In the genomic region with DNA sequence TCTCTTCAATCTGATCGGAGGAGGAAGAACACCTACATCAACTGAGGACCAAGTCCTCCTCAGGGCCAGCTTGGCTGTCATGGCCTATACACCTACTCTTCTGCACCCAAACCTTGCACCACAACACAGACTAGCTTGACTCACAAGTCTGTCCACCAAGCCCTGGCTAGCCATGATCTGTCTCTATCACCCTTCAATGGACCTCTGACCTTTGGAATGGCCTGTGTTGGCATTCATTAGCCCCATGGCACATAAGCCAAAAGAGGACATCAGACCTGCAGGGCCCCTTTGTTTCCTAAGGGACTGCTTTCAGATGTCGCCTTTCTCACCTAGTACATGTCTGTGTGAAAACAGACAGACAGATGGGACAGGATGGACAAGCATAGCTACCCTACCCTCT, we compare ENCODE assay signal across 8 mouse cellular contexts. TPM values are rescaled to one million over a fixed set of nuclear protein-coding genes. Genes with fewer than 3 reads are reported as not detected.
A peak's percentile ranks its signal among the peaks of the same experiment; 100 is the strongest.
DNase-seq lines count a peak whose midpoint lies in the region; ATAC-seq lines count a peak whose summit lies in the region.
"Had no signal": no experiment of that assay in that cellular context is flagged by ENCODE, and none has a peak within 500 bp of the region (broad histone marks: within the 10 kb centered on the region; RNA-seq: fewer than 3 reads in every experiment).

No protein-coding gene starts in this region.

- no peak overlapping the region for H3K4me2 ChIP-seq in neural tube, embryonic 11.5 days (ENCODE audit: low read depth)
- no peak overlapping the region for H3K4me2 ChIP-seq in hindbrain, embryonic 11.5 days (replicated peaks; ENCODE audit: low read depth, low read length)
- no peak overlapping the region for H3K4me2 ChIP-seq in limb, embryonic 15.5 days

- ATAC-seq in neural tube, embryonic 11.5 days (ENCODE audit: insufficient read depth, low FRiP score, low TSS enrichment): no peak
- ATAC-seq in hindbrain, embryonic 11.5 days (ENCODE audit: low FRiP score): no peak
- no peak for ATAC-seq in limb, embryonic 15.5 days (ENCODE audit: insufficient number of reproducible peaks, low FRiP score, low TSS enrichment, low read depth)

- peak overlapping the region; percentile 42 for H3K27ac ChIP-seq in neural tube, embryonic 11.5 days (ENCODE audit: low read depth, low read length)
- peak overlapping the region; percentile 51; the same call in 1 of the 2 replicates for H3K27ac ChIP-seq in hindbrain, embryonic 11.5 days (ENCODE audit: low read depth, low read length)
- H3K27ac ChIP-seq in limb, embryonic 15.5 days: peak overlapping the region; percentile 55; the same call in 1 of the 2 replicates

- H3K9ac ChIP-seq in neural tube, embryonic 11.5 days (ENCODE audit: low read length): no peak overlapping the region
- no peak overlapping the region; the same call in 1 of the 2 replicates for H3K9ac ChIP-seq in hindbrain, embryonic 11.5 days (ENCODE audit: low read depth, low read length)
- H3K9ac ChIP-seq in limb, embryonic 15.5 days: no peak overlapping the region

- DNase-seq in neural tube, embryonic 11.5 days (ENCODE audit: low spot score): no peak
- DNase-seq in neural tube, embryonic 10.5 days (ENCODE audit: extremely low spot score, low spot score): no peak
- DNase-seq in hindbrain, embryonic 11.5 days (ENCODE audit: low spot score): no peak
- DNase-seq in testis, postnatal 10 days (ENCODE audit: low spot score): no peak
- DNase-seq in layer of hippocampus, postnatal 10 days (ENCODE audit: low spot score in 2 of 2): no peak
- DNase-seq in cerebellum, postnatal 4 days (ENCODE audit: low spot score in 2 of 2): no peak
- DNase-seq: adrenal gland, adult 2 months had no signal

- H3K4me3 ChIP-seq in neural tube, embryonic 11.5 days (ENCODE audit: low read depth, low read length): no peak overlapping the region
- H3K4me3 ChIP-seq in hindbrain, embryonic 11.5 days (ENCODE audit: low read depth, low read length): no peak overlapping the region
- no peak overlapping the region for H3K4me3 ChIP-seq in limb, embryonic 15.5 days

- peaks cover 11% of the 10 kb centered on the region; the same call in 1 of the 2 replicates for H3K4me1 ChIP-seq in neural tube, embryonic 11.5 days (ENCODE audit: control insufficient read depth, insufficient read depth, low read length)
- no peaks in the 10 kb centered on the region for H3K4me1 ChIP-seq in hindbrain, embryonic 11.5 days (replicated peaks; ENCODE audit: control insufficient read depth, insufficient read depth, low read length)
- H3K4me1 ChIP-seq in limb, embryonic 15.5 days: peaks cover 23% of the 10 kb centered on the region

- no peaks in the 10 kb centered on the region for H3K27me3 ChIP-seq in neural tube, embryonic 11.5 days (ENCODE audit: control insufficient read depth, insufficient read depth, low read length)
- no peaks in the 10 kb centered on the region for H3K27me3 ChIP-seq in hindbrain, embryonic 11.5 days (ENCODE audit: control insufficient read depth, insufficient read depth, low read length)
- H3K27me3 ChIP-seq in limb, embryonic 15.5 days: no peaks in the 10 kb centered on the region

- H3K36me3 ChIP-seq in neural tube, embryonic 11.5 days (ENCODE audit: control insufficient read depth, insufficient read depth, low read length): peaks cover 2% of the 10 kb centered on the region; the same call in 1 of the 2 replicates
- H3K36me3 ChIP-seq in hindbrain, embryonic 11.5 days (ENCODE audit: control insufficient read depth, insufficient read depth, low read length): no peaks in the 10 kb centered on the region
- H3K36me3 ChIP-seq in limb, embryonic 15.5 days: peaks cover 18% of the 10 kb centered on the region

- 92% methylated on average over 2 of the region's 2 CpGs for WGBS in neural tube, embryonic 11.5 days
- 97% methylated on average over 2 of the region's 2 CpGs for WGBS in hindbrain, embryonic 11.5 days
- WGBS in limb, embryonic 15.5 days: 94% methylated on average over 2 of the region's 2 CpGs

- no peaks in the 10 kb centered on the region for H3K9me3 ChIP-seq in neural tube, embryonic 11.5 days (ENCODE audit: control insufficient read depth, low read length)
- no peaks in the 10 kb centered on the region for H3K9me3 ChIP-seq in hindbrain, embryonic 11.5 days (ENCODE audit: control insufficient read depth, low read length)
- no peaks in the 10 kb centered on the region for H3K9me3 ChIP-seq in limb, embryonic 15.5 days

RNA-seq across cellular contexts. Expression of gene Yjefn3, which starts 18.6 kb away (rescaled TPM):
- polyA plus RNA-seq in neural tube, embryonic 11.5 days (2014; fragmentation: Nextera tagmentation; extraction: Ambion mirVana): 3.7 and 5.0 TPM in 2 replicates
- polyA plus RNA-seq in hindbrain, embryonic 11.5 days (2014; fragmentation: Nextera tagmentation; extraction: Ambion mirVana): 4.6 and 6.1 TPM in 2 replicates
- polyA plus RNA-seq in limb, embryonic 15.5 days (2015; fragmentation: Nextera tagmentation; extraction: Ambion mirVana): 3.7 and 6.4 TPM in 2 replicates
- 10 to 100 TPM; 11.8 to 14.1 TPM for total RNA-seq in layer of hippocampus, postnatal 10 days (2021)

RNA-seq across cellular contexts. Expression of gene Ndufa13, which starts 18.8 kb away (rescaled TPM):
- polyA plus RNA-seq in neural tube, embryonic 11.5 days (2014; fragmentation: Nextera tagmentation; extraction: Ambion mirVana): 151 and 161 TPM in 2 replicates
- polyA plus RNA-seq in hindbrain, embryonic 11.5 days (2014; fragmentation: Nextera tagmentation; extraction: Ambion mirVana): 169 and 174 TPM in 2 replicates
- 168 and 176 TPM in 2 replicates for polyA plus RNA-seq in limb, embryonic 15.5 days (2015; fragmentation: Nextera tagmentation; extraction: Ambion mirVana)
- total RNA-seq in layer of hippocampus, postnatal 10 days (2021): 100 to 1,000 TPM; 137 to 147 TPM

RNA-seq across cellular contexts. Expression of gene Tssk6, which starts 19.2 kb away (rescaled TPM):
- 4.1 and 4.8 TPM in 2 replicates for polyA plus RNA-seq in neural tube, embryonic 11.5 days (2014; fragmentation: Nextera tagmentation; extraction: Ambion mirVana)
- 4.2 and 4.3 TPM in 2 replicates for polyA plus RNA-seq in hindbrain, embryonic 11.5 days (2014; fragmentation: Nextera tagmentation; extraction: Ambion mirVana)
- 3.2 and 4.2 TPM in 2 replicates for polyA plus RNA-seq in limb, embryonic 15.5 days (2015; fragmentation: Nextera tagmentation; extraction: Ambion mirVana)
- under 1 TPM; 0.49 to 0.62 TPM for total RNA-seq in layer of hippocampus, postnatal 10 days (2021)

RNA-seq across cellular contexts. Expression of gene Cilp2, which starts 33.7 kb away (rescaled TPM):
- polyA plus RNA-seq in neural tube, embryonic 11.5 days (2014; fragmentation: Nextera tagmentation; extraction: Ambion mirVana): 0.47 and 0.86 TPM in 2 replicates
- polyA plus RNA-seq in hindbrain, embryonic 11.5 days (2014; fragmentation: Nextera tagmentation; extraction: Ambion mirVana): 0.50 and 0.73 TPM in 2 replicates
- 2.9 and 3.7 TPM in 2 replicates for polyA plus RNA-seq in limb, embryonic 15.5 days (2015; fragmentation: Nextera tagmentation; extraction: Ambion mirVana)
- 1 to 10 TPM; 2.5 to 2.8 TPM for total RNA-seq in layer of hippocampus, postnatal 10 days (2021)
